Mouse (Mus musculus): Measurements from ENCODE around the gene Pqlc3. TPM values are rescaled to one million over a fixed set of nuclear protein-coding genes. Genes with fewer than 3 reads are reported as not detected.

Pqlc3 gene
- total and polyA plus RNA-seq, 3 experiments: 5.2 to 13.1 TPM; not detected in 1

DNA sequence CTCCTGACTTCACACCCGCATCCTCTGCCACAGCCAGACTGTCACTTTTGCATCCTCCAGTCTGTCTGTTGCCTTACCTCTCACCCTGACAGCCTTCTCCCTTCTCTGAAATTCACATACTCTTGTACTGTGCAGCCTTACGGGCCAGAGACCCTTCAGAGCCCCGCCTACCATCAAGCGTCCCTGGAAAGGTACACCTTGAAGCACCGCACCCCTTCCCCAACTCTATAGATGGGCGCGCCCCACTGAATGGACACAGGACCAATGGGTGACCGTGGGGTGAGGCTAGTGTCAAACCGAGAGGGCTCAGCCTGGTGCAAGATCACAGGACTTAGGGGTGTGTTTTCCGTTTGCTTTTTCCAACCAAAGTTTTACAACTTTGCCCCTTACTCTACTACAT lies 1.1 kb downstream of the Pqlc3 start:
- H3K4me3 ChIP-seq (ENCODE audit: control insufficient read depth in 1 of 2, insufficient read depth in 1 of 2, low read depth in 2 of 2, low read length in 2 of 2): peak overlapping the region; percentile 89 to 98
- H3K79me2 ChIP-seq (ENCODE audit: control insufficient read depth, insufficient read depth, low read length, poor library complexity): no peaks in the 10 kb centered on the region; the same call in 1 of the 2 replicates
- no peaks in the 10 kb centered on the region for H3K36me3 ChIP-seq (ENCODE audit: control insufficient read depth in 1 of 2, insufficient read depth in 2 of 2, low read length in 2 of 2)
- H3K27me3 ChIP-seq (ENCODE audit: control insufficient read depth in 1 of 2, insufficient read depth in 2 of 2, low read length in 2 of 2): no peaks in the 10 kb centered on the region
- H3K4me1 ChIP-seq (ENCODE audit: control insufficient read depth in 1 of 2, insufficient read depth in 2 of 2, low read length in 2 of 2): peaks cover 3 to 13% of the 10 kb centered on the region in 2 experiments; a peak in 3 of 4 replicates
- H3K27ac ChIP-seq (ENCODE audit: control insufficient read depth, low read depth, low read length): no peak overlapping the region
- H3K9ac ChIP-seq (ENCODE audit: control insufficient read depth, low read depth, low read length, poor library complexity, severe bottlenecking): peak overlapping the region; percentile 76
- no peak for TF ChIP-seq MYB (IDR thresholded peaks at IDR 0.05; ENCODE audit: low read depth, low read length)
- TF ChIP-seq ZKSCAN1 (IDR thresholded peaks at IDR 0.05; ENCODE audit: low read depth, low read length): no peak
- TF ChIP-seq JUND (IDR thresholded peaks at IDR 0.05; ENCODE audit: low read depth, low read length): no peak
- TF ChIP-seq CHD2 (IDR thresholded peaks at IDR 0.05; ENCODE audit: low read length): no peak
- no peak for TF ChIP-seq MEF2A (IDR thresholded peaks at IDR 0.05; ENCODE audit: extremely low read depth, insufficient replicate concordance, low read depth, low read length, poor library complexity, severe bottlenecking)
- TF ChIP-seq ELF1 (IDR thresholded peaks at IDR 0.05; ENCODE audit: low read depth, low read length): no peak
- no peak for TF ChIP-seq MAZ (IDR thresholded peaks at IDR 0.05; ENCODE audit: low read depth, low read length)
- no peak for TF ChIP-seq SIN3A (IDR thresholded peaks at IDR 0.05; ENCODE audit: low read length)
- TF ChIP-seq ZC3H11A (IDR thresholded peaks at IDR 0.05; ENCODE audit: low read depth, low read length): no peak
- no peak for TF ChIP-seq TBP (IDR thresholded peaks at IDR 0.05; ENCODE audit: low read depth, low read length)
- no peak for TF ChIP-seq E2F4 (IDR thresholded peaks at IDR 0.05; ENCODE audit: borderline replicate concordance, low read depth, low read length)
- DNase-seq (ENCODE audit: low read depth, low spot score): no peak
- H3K9me3 ChIP-seq (replicated peaks; ENCODE audit: insufficient read depth, low read length): no peaks in the 10 kb centered on the region

DNA sequence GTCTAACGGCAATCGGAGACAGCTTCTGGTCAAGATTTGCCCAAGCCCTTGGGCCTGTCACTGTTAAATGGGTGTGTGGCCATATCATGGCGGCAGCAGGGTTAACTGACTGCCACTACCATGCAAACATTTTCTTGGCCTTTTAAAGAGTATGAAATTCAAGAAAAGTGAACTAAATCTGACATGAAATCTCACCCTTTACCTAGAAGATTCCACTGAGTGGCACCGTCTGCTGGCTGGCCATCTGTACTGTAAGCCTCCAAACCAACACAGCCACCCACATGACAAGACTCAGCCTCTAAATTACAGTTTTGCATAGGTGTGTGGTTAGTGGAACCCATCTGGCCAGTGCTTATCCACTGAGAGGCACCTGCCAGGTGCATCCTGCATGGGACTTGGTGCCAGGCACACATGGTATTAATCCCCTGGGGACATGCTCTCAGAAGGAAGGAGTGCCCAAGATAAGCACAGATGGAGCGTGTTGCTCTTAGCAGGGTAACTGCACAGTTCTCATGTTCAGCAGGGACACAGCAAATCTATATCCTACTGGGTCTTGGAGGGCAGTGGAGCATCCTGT lies 3.2 kb downstream of the Pqlc3 start:
- no peaks in the 10 kb centered on the region; the same call in 1 of the 2 replicates for H3K79me2 ChIP-seq (ENCODE audit: control insufficient read depth, insufficient read depth, low read length, poor library complexity)
- no peaks in the 10 kb centered on the region for H3K27me3 ChIP-seq (ENCODE audit: control insufficient read depth in 1 of 2, insufficient read depth in 2 of 2, low read length in 2 of 2)
- no peak overlapping the region for H3K4me3 ChIP-seq (ENCODE audit: control insufficient read depth in 1 of 2, insufficient read depth in 1 of 2, low read depth in 2 of 2, low read length in 2 of 2)
- peaks cover 3 to 13% of the 10 kb centered on the region in 2 experiments; a peak in 3 of 4 replicates for H3K4me1 ChIP-seq (ENCODE audit: control insufficient read depth in 1 of 2, insufficient read depth in 2 of 2, low read length in 2 of 2)
- H3K9me3 ChIP-seq (replicated peaks; ENCODE audit: insufficient read depth, low read length): no peaks in the 10 kb centered on the region
- TF ChIP-seq MAZ (IDR thresholded peaks at IDR 0.05; ENCODE audit: low read depth, low read length): no peak
- TF ChIP-seq ZMIZ1 (IDR thresholded peaks at IDR 0.05; ENCODE audit: low read depth, low read length): no peak
- no peak for TF ChIP-seq MYB (IDR thresholded peaks at IDR 0.05; ENCODE audit: low read depth, low read length)
- TF ChIP-seq CHD1 (IDR thresholded peaks at IDR 0.05; ENCODE audit: low read depth, low read length): no peak
- no peak for TF ChIP-seq TCF12 (IDR thresholded peaks at IDR 0.05; ENCODE audit: low read depth, low read length)
- H3K27ac ChIP-seq (ENCODE audit: control insufficient read depth, low read depth, low read length): no peak overlapping the region
- H3K9ac ChIP-seq (ENCODE audit: control insufficient read depth, low read depth, low read length, poor library complexity, severe bottlenecking): no peak overlapping the region
- H3K36me3 ChIP-seq (ENCODE audit: control insufficient read depth in 1 of 2, insufficient read depth in 2 of 2, low read length in 2 of 2): no peaks in the 10 kb centered on the region; a peak in 2 of 4 replicates
- no peak for DNase-seq (ENCODE audit: low read depth, low spot score)

Data from MEL (cell line).